Mouse (Mus musculus) layer of hippocampus, adult 9-11 months (tissue): Measurements from ENCODE around the gene Spata31d1d.
"Not testable (repeated sequence)": the region's sequence is repeated elsewhere in the genome, so short reads cannot be mapped to it uniquely, and the experiment has no call there.

Experiments
- DNase-seq: peaks from one replicate; pipeline ENCODE4 v3.0.0; 2022

The Spata31d1d gene

GRCm38 (mm10) chr13:59728378-59729093 lies 3.0 kb downstream of the Spata31d1d start:
- DNase-seq, result peak; percentile 87

GRCm38 (mm10) chr13:59726139-59726867 lies 5.2 kb downstream of the Spata31d1d start:
- no peak for DNase-seq

- not testable (repeated sequence) for DNase-seq
Observed at GRCm38 (mm10) chr13:59722089-59722488, 9.5 kb downstream of the Spata31d1d start.

GRCm38 (mm10) chr13:59719475-59719874 lies 12.1 kb downstream of the Spata31d1d start:
- DNase-seq, result no peak

- not testable (repeated sequence) for DNase-seq
Observed at GRCm38 (mm10) chr13:59718857-59719440, 12.6 kb downstream of the Spata31d1d start.

- DNase-seq, result no peak
Observed at GRCm38 (mm10) chr13:59713710-59714109, 17.8 kb downstream of the Spata31d1d start.

- not testable (repeated sequence) for DNase-seq
Observed at GRCm38 (mm10) chr13:59711984-59712383, 19.6 kb downstream of the Spata31d1d start, which contains the start of gene Spata31d1b. TSS of gene Spata31d1b (plus strand) at chr13:59712284.

- DNase-seq, result no peak
Observed at GRCm38 (mm10) chr13:59710230-59710629, 21.3 kb downstream of the Spata31d1d start, which contains the start of gene Spata31d1a. TSS of gene Spata31d1a (minus strand) at chr13:59710330.

GRCm38 (mm10) chr13:59704562-59704961 lies 27.0 kb downstream of the Spata31d1d start:
- DNase-seq, result peak; percentile 22

- no peak for DNase-seq
Observed at GRCm38 (mm10) chr13:59703514-59703913, 28.0 kb downstream of the Spata31d1d start.

GRCm38 (mm10) chr13:59700137-59700536 lies 31.4 kb downstream of the Spata31d1d start:
- DNase-seq, result not testable (repeated sequence)

- no peak for DNase-seq
Observed at GRCm38 (mm10) chr13:59699131-59699530, 32.4 kb downstream of the Spata31d1d start.

- no peak for DNase-seq
Observed at GRCm38 (mm10) chr13:59695781-59696180, 35.8 kb downstream of the Spata31d1d start.

- DNase-seq, result no peak
Observed at GRCm38 (mm10) chr13:59694008-59694407, 37.5 kb downstream of the Spata31d1d start, which contains the start of gene 4921517D22Rik. TSS of gene 4921517D22Rik (minus strand) at chr13:59694108.

- no peak for DNase-seq
Observed at GRCm38 (mm10) chr13:59691478-59691877, 40.1 kb downstream of the Spata31d1d start.

- DNase-seq, result no peak
Observed at GRCm38 (mm10) chr13:59690576-59690975, 41.0 kb downstream of the Spata31d1d start.

- no peak for DNase-seq
Observed at GRCm38 (mm10) chr13:59689843-59690242, 41.7 kb downstream of the Spata31d1d start.

- no peak for DNase-seq
Observed at GRCm38 (mm10) chr13:59689313-59689712, 42.2 kb downstream of the Spata31d1d start.

- no peak for DNase-seq
Observed at GRCm38 (mm10) chr13:59688338-59688770, 43.2 kb downstream of the Spata31d1d start.

- DNase-seq, result no peak
Observed at GRCm38 (mm10) chr13:59685236-59685635, 46.3 kb downstream of the Spata31d1d start.

- DNase-seq, result no peak
Observed at GRCm38 (mm10) chr13:59682629-59683028, 48.9 kb downstream of the Spata31d1d start.

- DNase-seq, result no peak
Observed at GRCm38 (mm10) chr13:59679908-59680307, 51.6 kb downstream of the Spata31d1d start.

- DNase-seq, result no peak
Observed at GRCm38 (mm10) chr13:59679306-59679705, 52.2 kb downstream of the Spata31d1d start.
